Mouse (Mus musculus) heart, embryonic 13.5 days (tissue): Measurements from ENCODE around the gene Prdm16. TPM values are rescaled to one million over a fixed set of nuclear protein-coding genes. Genes with fewer than 3 reads are reported as not detected.

Source experiments
- ATAC-seq: fragments of 200-750 bp; cut with Nextera tagmentation; 2 replicates; pipeline ENCODE4 v1.8.0; 2017; ENCODE audit warnings: moderate TSS enrichment; ENCODE audit not compliant: insufficient number of reproducible peaks, low FRiP score, low TSS enrichment; ENCODE audit errors: extremely low read depth
- H3K27ac ChIP-seq: fragments of 300-500 bp; sonication (generic); replicated peaks from 2 replicates; pipeline ENCODE4 v1.5.1; 2015; ENCODE audit warnings: moderate library complexity, mild to moderate bottlenecking, inconsistent platforms
- H3K27me3 ChIP-seq: fragments of 300-500 bp; sonication (generic); replicated peaks from 2 replicates; pipeline ENCODE4 v1.6.1; 2015; ENCODE audit warnings: mild to moderate bottlenecking, inconsistent platforms
- H3K36me3 ChIP-seq: fragments of 300-500 bp; sonication (generic); 2 replicates; pipeline ENCODE4 v1.6.1; 2015; ENCODE audit warnings: mild to moderate bottlenecking, inconsistent platforms
- H3K4me1 ChIP-seq: fragments of 300-500 bp; sonication (generic); 2 replicates; pipeline ENCODE4 v1.6.1; 2015; ENCODE audit warnings: inconsistent platforms
- H3K4me2 ChIP-seq: fragments of 300-500 bp; sonication (generic); 2 replicates; pipeline ENCODE4 v1.6.1; 2015; ENCODE audit warnings: inconsistent platforms, mild to moderate bottlenecking, moderate library complexity
- H3K4me3 ChIP-seq: fragments of 300-500 bp; sonication (generic); 2 replicates; pipeline ENCODE4 v1.5.1; 2015; ENCODE audit warnings: moderate library complexity, mild to moderate bottlenecking, inconsistent platforms
- H3K9ac ChIP-seq: fragments of 300-500 bp; sonication (generic); 2 replicates; pipeline ENCODE4 v1.6.1; 2015; ENCODE audit warnings: inconsistent platforms, mild to moderate bottlenecking, moderate library complexity
- H3K9me3 ChIP-seq: fragments of 300-500 bp; sonication (generic); 2 replicates; pipeline ENCODE4 v1.6.1; 2016; ENCODE audit warnings: inconsistent platforms
- WGBS: fragments of 180-500 bp; shearing (Covaris S2); methylation state at CpG from one replicate; pipeline ENCODE4 v1.1.7; 2015; ENCODE audit warnings: mixed read lengths; 5-methylcytosine and 5-hydroxymethylcytosine counted together
- polyA plus RNA-seq: library from polyadenylated mRNA; unstranded; fragments of >200 nt; fragmentation: Nextera tagmentation; extraction: Ambion mirVana; gene quantifications from 2 replicates; pipeline ENCODE4 v1.2.1, GENCODE M21; 2015

The Prdm16 gene
- polyA plus RNA-seq, 1 experiment from 2014 or later: 15.3 TPM

- ATAC-seq: no peak
- WGBS: 43% methylated on average over 4 of the region's 4 CpGs
- no peak overlapping the region for H3K27ac ChIP-seq
- H3K9me3 ChIP-seq: no peaks in the 10 kb centered on the region
- no peak overlapping the region for H3K4me2 ChIP-seq
- peaks cover 44% of the 10 kb centered on the region for H3K27me3 ChIP-seq
- H3K9ac ChIP-seq: no peak overlapping the region; the same call in 1 of the 2 replicates
- H3K36me3 ChIP-seq: no peaks in the 10 kb centered on the region
- no peak overlapping the region for H3K4me3 ChIP-seq
- H3K4me1 ChIP-seq: peaks cover 96% of the 10 kb centered on the region
Measured at GRCm38 (mm10) chr4:154493996-154494395, 142.7 kb downstream of the Prdm16 start.

DNA sequence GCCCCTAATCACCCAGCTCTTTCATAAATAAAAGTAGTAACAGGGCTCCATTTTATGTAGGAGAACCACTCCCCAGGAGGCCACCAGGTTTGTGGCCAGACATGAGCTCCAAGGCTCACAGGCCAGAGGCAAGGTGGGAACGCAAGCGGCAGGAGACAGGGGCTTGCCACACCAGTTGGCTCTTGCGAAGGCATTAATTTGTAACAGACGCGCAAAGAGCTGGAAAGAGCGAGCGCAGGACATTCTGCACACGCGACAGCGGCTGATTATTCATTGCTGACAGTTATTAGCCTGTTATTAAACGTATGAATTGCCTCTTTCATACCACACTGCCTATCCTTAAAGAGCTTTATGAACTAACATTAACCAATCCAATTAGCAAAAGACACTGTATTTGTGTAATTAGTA lies 144.0 kb downstream of the Prdm16 start:
- H3K36me3 ChIP-seq: no peaks in the 10 kb centered on the region
- H3K27me3 ChIP-seq: peaks cover 44% of the 10 kb centered on the region
- WGBS: 72% methylated on average over 11 of the region's 11 CpGs
- H3K4me1 ChIP-seq: peaks cover 96% of the 10 kb centered on the region
- ATAC-seq: no peak
- no peak overlapping the region for H3K9ac ChIP-seq
- H3K4me3 ChIP-seq: no peak overlapping the region
- no peaks in the 10 kb centered on the region for H3K9me3 ChIP-seq
- peak overlapping the region; percentile 45; the same call in 1 of the 2 replicates for H3K27ac ChIP-seq
- no peak overlapping the region for H3K4me2 ChIP-seq

- Histone ChIP-seq H3K9me3 (no peaks in the 10 kb centered on the region), H3K27ac (peak overlapping the region; percentile 45), H3K4me3 (no peak overlapping the region), H3K36me3 (no peaks in the 10 kb centered on the region), H3K4me2 (no peak overlapping the region), H3K9ac (no peak overlapping the region), H3K4me1 (peaks cover 96% of the 10 kb centered on the region), H3K27me3 (peaks cover 49% of the 10 kb centered on the region)
- WGBS: 36% methylated on average over 7 of the region's 7 CpGs
- no peak for ATAC-seq
Measured at GRCm38 (mm10) chr4:154492268-154492667, 144.4 kb downstream of the Prdm16 start.

DNA sequence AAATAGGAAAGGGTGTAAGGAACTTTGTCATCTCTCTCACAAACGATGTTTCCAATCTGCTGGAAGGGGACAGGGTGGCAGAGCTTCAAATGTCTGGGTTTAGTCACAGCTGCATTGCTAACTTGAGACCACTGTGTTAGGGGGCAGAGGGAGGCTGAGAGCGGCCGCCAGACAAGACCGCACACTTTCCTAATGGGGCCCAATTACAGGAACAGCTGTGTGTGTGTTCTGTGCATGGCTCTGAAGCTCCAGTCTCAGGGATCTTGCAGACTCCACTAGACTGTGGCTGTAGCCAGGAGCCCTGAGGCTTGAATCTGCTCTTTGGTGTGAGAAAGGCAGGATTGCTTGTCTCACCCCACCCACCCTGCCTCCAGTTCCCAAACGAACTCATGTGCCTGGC lies 148.6 kb downstream of the Prdm16 start:
- no peak for ATAC-seq
- WGBS: 42% methylated on average over 5 of the region's 5 CpGs
- H3K9me3 ChIP-seq: no peaks in the 10 kb centered on the region
- H3K27me3 ChIP-seq: peaks cover 41% of the 10 kb centered on the region
- H3K27ac ChIP-seq: peak overlapping the region; percentile 64
- H3K36me3 ChIP-seq: no peaks in the 10 kb centered on the region
- peak overlapping the region; percentile 47 for H3K9ac ChIP-seq
- peaks cover 82% of the 10 kb centered on the region for H3K4me1 ChIP-seq
- H3K4me2 ChIP-seq: no peak overlapping the region
- no peak overlapping the region for H3K4me3 ChIP-seq

- Histone ChIP-seq H3K9ac (0 out of 2 replicates have a peak overlapping the region, but pooled peaks have one; percentile 5), H3K27me3 (peaks cover 29% of the 10 kb centered on the region), H3K36me3 (no peaks in the 10 kb centered on the region), H3K27ac (0 out of 2 replicates have a peak overlapping the region, but pooled peaks have one; percentile 6), H3K4me1 (peaks cover 76% of the 10 kb centered on the region), H3K4me3 (no peak overlapping the region), H3K4me2 (no peak overlapping the region), H3K9me3 (no peaks in the 10 kb centered on the region)
- WGBS: 77% methylated on average over 14 of the region's 14 CpGs
- no peak for ATAC-seq
Measured at GRCm38 (mm10) chr4:154482695-154483094, 154.0 kb downstream of the Prdm16 start.

DNA sequence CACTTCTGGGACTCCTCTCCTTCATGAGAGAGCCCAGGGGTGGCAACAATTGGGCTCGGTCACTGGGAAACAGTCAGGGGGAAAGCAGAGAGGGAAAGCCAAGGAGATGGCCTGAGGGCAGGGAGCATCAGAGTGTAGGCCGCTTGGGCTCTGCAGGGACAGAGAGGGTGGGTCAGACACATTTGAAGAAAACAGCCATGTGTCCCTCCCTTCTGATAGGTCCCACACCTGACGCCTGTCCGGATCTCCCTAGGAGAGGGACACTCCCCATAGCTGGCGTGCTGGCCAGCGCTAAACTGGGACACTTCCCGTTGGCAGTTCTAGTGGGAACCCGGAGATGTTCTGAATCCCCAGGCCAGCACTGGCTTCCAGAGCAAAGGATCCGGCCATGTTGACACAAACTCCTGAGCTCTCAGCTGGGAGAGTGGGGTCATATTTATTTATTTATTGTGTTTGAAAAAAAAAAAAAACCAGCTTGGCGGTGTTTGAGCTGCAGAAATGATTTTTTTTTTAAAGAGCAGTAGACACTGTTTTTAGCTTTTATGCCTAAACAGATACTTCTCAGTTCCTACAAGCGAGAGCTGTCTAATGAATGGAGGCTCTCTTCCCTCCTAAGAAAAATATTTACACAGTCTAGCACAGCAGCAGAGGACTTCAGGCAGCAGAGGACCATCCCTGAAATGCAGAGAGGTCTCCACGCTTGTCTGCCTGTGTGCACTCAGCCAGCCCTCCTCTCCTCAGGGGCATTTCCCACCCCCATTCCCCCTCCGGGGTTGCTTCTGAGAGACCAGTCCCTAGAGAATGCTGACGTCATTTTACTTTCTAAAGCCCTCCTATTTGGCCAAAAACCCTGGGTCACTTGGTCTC lies 154.7 kb downstream of the Prdm16 start:
- H3K27ac ChIP-seq: peak overlapping the region; percentile 14; the same call in 1 of the 2 replicates
- no peak for ATAC-seq
- no peaks in the 10 kb centered on the region for H3K36me3 ChIP-seq
- no peak overlapping the region for H3K4me3 ChIP-seq
- no peak overlapping the region for H3K4me2 ChIP-seq
- peaks cover 26% of the 10 kb centered on the region for H3K27me3 ChIP-seq
- no peaks in the 10 kb centered on the region for H3K9me3 ChIP-seq
- H3K9ac ChIP-seq: 0 out of 2 replicates have a peak overlapping the region, but pooled peaks have one; percentile 30
- WGBS: 47% methylated on average over 14 of the region's 14 CpGs
- peaks cover 69% of the 10 kb centered on the region for H3K4me1 ChIP-seq

GRCm38 (mm10) chr4:154480544-154481260 lies 156.0 kb downstream of the Prdm16 start:
- Histone ChIP-seq H3K4me1 (peaks cover 68% of the 10 kb centered on the region), H3K27me3 (peaks cover 31% of the 10 kb centered on the region), H3K4me2 (peak overlapping the region; percentile 9), H3K9me3 (no peaks in the 10 kb centered on the region), H3K4me3 (no peak overlapping the region), H3K9ac (peak overlapping the region; percentile 45), H3K27ac (peak overlapping the region; percentile 34), H3K36me3 (no peaks in the 10 kb centered on the region)
- WGBS: 43% methylated on average over 9 of the region's 9 CpGs
- no peak for ATAC-seq

DNA sequence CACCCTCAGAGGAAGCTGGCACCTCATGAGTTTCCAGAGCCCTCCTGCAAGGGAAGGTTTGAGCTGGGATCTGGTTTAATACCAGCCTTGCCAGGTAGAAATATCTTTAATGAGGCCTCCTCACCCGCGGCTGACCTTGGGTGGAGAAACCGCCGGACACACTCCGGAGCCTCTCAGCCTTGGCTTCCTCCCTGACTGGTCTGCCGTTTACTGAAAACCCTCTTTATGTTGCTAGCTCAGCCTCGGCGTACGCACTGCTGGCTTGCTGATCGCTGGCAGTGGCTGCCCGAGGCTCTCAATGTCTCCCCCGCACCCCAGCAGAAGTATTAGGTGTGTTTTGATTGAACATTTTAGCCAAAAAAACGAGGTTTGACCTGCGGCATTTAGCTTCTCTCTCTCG lies 156.5 kb downstream of the Prdm16 start:
- no peaks in the 10 kb centered on the region for H3K36me3 ChIP-seq
- peaks cover 36% of the 10 kb centered on the region for H3K27me3 ChIP-seq
- H3K27ac ChIP-seq: peak overlapping the region; percentile 34
- H3K4me2 ChIP-seq: no peak overlapping the region
- 41% methylated on average over 15 of the region's 15 CpGs for WGBS
- ATAC-seq: no peak
- peak overlapping the region; percentile 41; the same call in 1 of the 2 replicates for H3K9ac ChIP-seq
- H3K4me1 ChIP-seq: peaks cover 67% of the 10 kb centered on the region
- H3K9me3 ChIP-seq: no peaks in the 10 kb centered on the region
- no peak overlapping the region for H3K4me3 ChIP-seq

- H3K4me3 ChIP-seq: no peak overlapping the region
- no peaks in the 10 kb centered on the region for H3K9me3 ChIP-seq
- no peak overlapping the region for H3K4me2 ChIP-seq
- 47% methylated on average over 8 of the region's 8 CpGs for WGBS
- peaks cover 47% of the 10 kb centered on the region for H3K27me3 ChIP-seq
- H3K9ac ChIP-seq: no peak overlapping the region
- H3K36me3 ChIP-seq: no peaks in the 10 kb centered on the region
- no peak for ATAC-seq
- peaks cover 60% of the 10 kb centered on the region for H3K4me1 ChIP-seq
- H3K27ac ChIP-seq: peak overlapping the region; percentile 21
Measured at GRCm38 (mm10) chr4:154478933-154479613, 157.6 kb downstream of the Prdm16 start.

GRCm38 (mm10) chr4:154473571-154474307 lies 162.9 kb downstream of the Prdm16 start:
- H3K4me1 ChIP-seq: peaks cover 38% of the 10 kb centered on the region
- 31% methylated on average over 25 of the region's 25 CpGs for WGBS

More at GRCm38 (mm10) chr4:154473571-154474307, 162.9 kb downstream of the Prdm16 start:
- Histone ChIP-seq H3K9ac (no peak overlapping the region), H3K4me2 (no peak overlapping the region), H3K27ac (no peak overlapping the region), H3K36me3 (no peaks in the 10 kb centered on the region), H3K27me3 (peaks cover 77% of the 10 kb centered on the region), H3K9me3 (no peaks in the 10 kb centered on the region), H3K4me3 (no peak overlapping the region)
- ATAC-seq: no peak
